Mouse (Mus musculus) liver, postnatal 0 days (tissue): ENCODE measurements around the gene Ptprcap.

ENCODE experiments used
- CTCF ChIP-seq: sonication (generic); IDR thresholded peaks from 2 replicates; pipeline ENCODE4 v1.5.1; 2016; ENCODE audit warnings: antibody characterized with exemption, low read depth
- EP300 ChIP-seq: IDR thresholded peaks from 2 replicates; pipeline ENCODE4 v1.6.1; 2016; ENCODE audit warnings: antibody characterized with exemption, low read depth, mild to moderate bottlenecking

GRCm38 (mm10) chr19:4147022-4147405, 6.4 kb upstream of the Ptprcap start:
- TF ChIP-seq CTCF (no peak), EP300 (no peak)
